Mouse (Mus musculus): ENCODE results near the gene Ank. TPM values are rescaled to one million over a fixed set of nuclear protein-coding genes. Genes with fewer than 3 reads are reported as not detected.

Ank gene
- polyA plus RNA-seq, 1 experiment: 222 TPM

GRCm38 (mm10) chr15:27492156-27492555 lies 25.7 kb downstream of the Ank start:
- Histone ChIP-seq H3K4me1 (ENCODE audit: control insufficient read depth, insufficient read depth, low read length) (peaks cover 67% of the 10 kb centered on the region), H3K4me3 (replicated peaks; ENCODE audit: insufficient read depth, low read depth, low read length) (no peak overlapping the region), H3K27ac (ENCODE audit: insufficient read depth, low read length) (no peak overlapping the region), H3K27me3 (ENCODE audit: control insufficient read depth, insufficient read depth, low read length) (no peaks in the 10 kb centered on the region)
- 74% methylated on average over 10 of the region's 10 CpGs for WGBS
- DNase-seq: no peak
- TF ChIP-seq CTCF (IDR thresholded peaks at IDR 0.05; ENCODE audit: borderline replicate concordance, insufficient read depth, low read depth, low read length) (no peak), POLR2A (IDR thresholded peaks at IDR 0.05; ENCODE audit: borderline replicate concordance, insufficient read depth, low read length) (no peak)

- H3K4me3 ChIP-seq (replicated peaks; ENCODE audit: insufficient read depth, low read depth, low read length): no peak overlapping the region
- H3K27ac ChIP-seq (ENCODE audit: insufficient read depth, low read length): no peak overlapping the region
- peaks cover 68% of the 10 kb centered on the region for H3K4me1 ChIP-seq (ENCODE audit: control insufficient read depth, insufficient read depth, low read length)
- H3K27me3 ChIP-seq (ENCODE audit: control insufficient read depth, insufficient read depth, low read length): no peaks in the 10 kb centered on the region
- WGBS: 78% methylated on average over 1 of the region's 1 CpGs
- TF ChIP-seq CTCF (IDR thresholded peaks at IDR 0.05; ENCODE audit: borderline replicate concordance, insufficient read depth, low read depth, low read length): no peak
- TF ChIP-seq POLR2A (IDR thresholded peaks at IDR 0.05; ENCODE audit: borderline replicate concordance, insufficient read depth, low read length): no peak
- DNase-seq: no peak
These were observed 26.3 kb downstream of the Ank start for GRCm38 (mm10) chr15:27492734-27493133.

- Histone ChIP-seq H3K27me3 (ENCODE audit: control insufficient read depth, insufficient read depth, low read length) (no peaks in the 10 kb centered on the region), H3K4me1 (ENCODE audit: control insufficient read depth, insufficient read depth, low read length) (peaks cover 67% of the 10 kb centered on the region), H3K4me3 (replicated peaks; ENCODE audit: insufficient read depth, low read depth, low read length) (no peak overlapping the region), H3K27ac (ENCODE audit: insufficient read depth, low read length) (no peak overlapping the region; the same call in 1 of the 2 replicates)
- peak in 1 of 2 experiments; percentile 25 for DNase-seq
- no peak for TF ChIP-seq CTCF (IDR thresholded peaks at IDR 0.05; ENCODE audit: borderline replicate concordance, insufficient read depth, low read depth, low read length)
- no peak for TF ChIP-seq POLR2A (IDR thresholded peaks at IDR 0.05; ENCODE audit: borderline replicate concordance, insufficient read depth, low read length)
- 40% methylated on average over 10 of the region's 10 CpGs for WGBS
These were observed 27.0 kb downstream of the Ank start for GRCm38 (mm10) chr15:27493516-27493915.

DNA sequence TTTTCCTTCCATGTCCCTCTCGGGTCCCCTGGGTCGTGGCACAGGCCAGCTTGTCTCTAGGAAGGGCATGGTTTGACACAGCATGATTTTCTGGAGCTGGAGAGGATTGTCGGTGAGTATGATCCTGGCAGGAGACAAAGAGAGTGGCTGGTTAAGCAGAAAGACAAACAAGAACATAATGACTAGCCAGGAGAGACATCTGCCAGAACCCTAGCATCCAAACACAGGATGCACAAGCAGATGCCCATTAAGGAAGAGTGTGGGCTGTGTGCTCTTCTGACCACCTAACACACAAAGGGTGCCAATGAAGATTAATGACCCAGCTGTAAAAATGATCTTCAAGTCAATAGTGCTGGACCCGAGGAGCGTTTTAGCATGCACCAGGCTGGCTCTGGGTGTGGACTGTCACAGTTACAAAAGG lies 29.5 kb downstream of the Ank start:
- DNase-seq: peak; percentile 49 to 59
- Histone ChIP-seq H3K27me3 (ENCODE audit: control insufficient read depth, insufficient read depth, low read length) (no peaks in the 10 kb centered on the region), H3K27ac (ENCODE audit: insufficient read depth, low read length) (peak overlapping the region; percentile 82), H3K4me3 (replicated peaks; ENCODE audit: insufficient read depth, low read depth, low read length) (no peak overlapping the region), H3K4me1 (ENCODE audit: control insufficient read depth, insufficient read depth, low read length) (peaks cover 47% of the 10 kb centered on the region)
- no peak for TF ChIP-seq CTCF (IDR thresholded peaks at IDR 0.05; ENCODE audit: borderline replicate concordance, insufficient read depth, low read depth, low read length)
- TF ChIP-seq POLR2A (IDR thresholded peaks at IDR 0.05; ENCODE audit: borderline replicate concordance, insufficient read depth, low read length): no peak
- 4% methylated on average over 5 of the region's 5 CpGs for WGBS

- no peak overlapping the region for H3K4me3 ChIP-seq (replicated peaks; ENCODE audit: insufficient read depth, low read depth, low read length)
- H3K4me1 ChIP-seq (ENCODE audit: control insufficient read depth, insufficient read depth, low read length): peaks cover 44% of the 10 kb centered on the region
- DNase-seq: peak in 1 of 2 experiments; percentile 30
- H3K27ac ChIP-seq (ENCODE audit: insufficient read depth, low read length): peak overlapping the region; percentile 49
- H3K27me3 ChIP-seq (ENCODE audit: control insufficient read depth, insufficient read depth, low read length): no peaks in the 10 kb centered on the region
- TF ChIP-seq POLR2A (IDR thresholded peaks at IDR 0.05; ENCODE audit: borderline replicate concordance, insufficient read depth, low read length): no peak
- no peak for TF ChIP-seq CTCF (IDR thresholded peaks at IDR 0.05; ENCODE audit: borderline replicate concordance, insufficient read depth, low read depth, low read length)
- 74% methylated on average over 11 of the region's 11 CpGs for WGBS
These were observed 30.3 kb downstream of the Ank start for GRCm38 (mm10) chr15:27496596-27497299.

DNA sequence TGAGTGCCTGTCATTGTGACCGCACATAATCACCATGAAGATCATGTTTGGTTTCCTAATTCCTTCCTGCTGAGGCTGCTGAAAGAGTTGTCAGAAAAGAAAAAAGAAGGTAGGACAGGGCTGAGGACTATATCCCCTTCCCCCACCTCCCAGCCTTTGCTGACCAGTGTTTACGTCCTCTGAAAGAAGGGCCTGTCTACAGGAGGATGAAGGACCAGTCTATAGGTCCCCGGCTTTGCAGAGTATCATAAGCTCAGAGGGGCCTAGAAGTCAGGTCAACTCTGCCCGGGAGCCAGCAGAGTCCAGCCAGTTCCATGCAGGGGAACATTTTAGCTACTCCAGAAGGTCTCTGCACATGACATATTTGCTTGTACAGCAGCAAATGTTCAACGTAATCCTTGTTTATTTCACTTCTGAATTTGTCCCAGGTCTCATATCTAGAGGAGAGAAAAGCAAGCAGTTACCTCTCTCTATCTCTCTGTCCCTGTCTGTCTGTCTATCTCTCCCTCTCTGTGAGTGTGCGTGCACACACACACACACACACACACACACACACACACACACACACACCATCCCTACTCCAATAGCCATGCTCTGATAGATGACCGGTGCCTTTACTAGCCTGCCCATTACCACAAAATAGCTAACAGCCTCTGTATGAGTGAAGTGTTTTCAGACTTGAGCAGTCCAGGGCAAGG lies 31.0 kb downstream of the Ank start:
- no peak for TF ChIP-seq CTCF (IDR thresholded peaks at IDR 0.05; ENCODE audit: borderline replicate concordance, insufficient read depth, low read depth, low read length)
- TF ChIP-seq POLR2A (IDR thresholded peaks at IDR 0.05; ENCODE audit: borderline replicate concordance, insufficient read depth, low read length): no peak
- Histone ChIP-seq H3K27ac (ENCODE audit: insufficient read depth, low read length) (peak overlapping the region; percentile 49), H3K4me3 (replicated peaks; ENCODE audit: insufficient read depth, low read depth, low read length) (no peak overlapping the region), H3K4me1 (ENCODE audit: control insufficient read depth, insufficient read depth, low read length) (peaks cover 43% of the 10 kb centered on the region), H3K27me3 (ENCODE audit: control insufficient read depth, insufficient read depth, low read length) (no peaks in the 10 kb centered on the region)
- DNase-seq: no peak
- WGBS: 35% methylated on average over 7 of the region's 7 CpGs

DNA sequence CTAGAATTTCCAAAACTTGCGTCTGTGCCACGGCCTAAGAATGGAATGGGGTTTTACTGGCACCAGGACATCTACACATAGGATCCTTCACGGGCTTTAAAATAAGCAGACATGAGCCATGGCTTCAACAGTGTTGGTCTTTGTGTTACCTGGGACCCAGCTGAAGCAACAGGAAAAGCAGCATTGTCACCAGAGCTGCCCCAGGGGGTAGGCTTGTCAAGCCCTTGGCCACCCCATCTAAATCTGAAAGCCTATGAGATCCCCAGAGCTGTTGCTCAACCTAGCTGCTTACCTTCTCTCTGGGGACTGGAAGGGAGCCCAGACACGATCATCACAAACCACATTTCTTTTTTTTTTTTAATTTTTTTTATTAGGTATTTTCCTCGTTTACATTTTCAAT lies 31.6 kb downstream of the Ank start:
- H3K4me1 ChIP-seq (ENCODE audit: control insufficient read depth, insufficient read depth, low read length): peaks cover 48% of the 10 kb centered on the region

DNA sequence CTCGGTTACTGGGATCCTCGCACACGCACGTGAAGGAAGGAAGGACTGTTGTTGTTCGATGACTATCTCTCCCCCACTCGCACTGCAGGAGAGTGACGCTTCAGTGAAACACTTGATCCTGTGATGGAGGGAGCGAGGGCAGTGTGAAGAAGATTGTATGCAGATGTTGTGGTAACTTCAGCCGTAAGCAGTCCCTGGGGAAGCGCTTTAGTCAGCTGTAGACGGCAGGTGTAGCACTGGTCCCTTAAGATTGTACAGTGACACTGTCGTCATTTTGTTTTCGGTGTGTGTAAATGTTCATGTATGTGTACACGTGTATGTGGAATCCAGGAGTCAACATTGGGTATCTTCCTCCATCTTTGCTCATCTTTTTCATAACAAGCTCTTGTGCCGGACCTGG lies 33.9 kb downstream of the Ank start:
- WGBS: 88% methylated on average over 15 of the region's 15 CpGs
- H3K4me1 ChIP-seq (ENCODE audit: control insufficient read depth, insufficient read depth, low read length): peaks cover 48% of the 10 kb centered on the region
- no peak overlapping the region for H3K4me3 ChIP-seq (replicated peaks; ENCODE audit: insufficient read depth, low read depth, low read length)
- TF ChIP-seq CTCF (IDR thresholded peaks at IDR 0.05; ENCODE audit: borderline replicate concordance, insufficient read depth, low read depth, low read length) (no peak), POLR2A (IDR thresholded peaks at IDR 0.05; ENCODE audit: borderline replicate concordance, insufficient read depth, low read length) (no peak)
- no peaks in the 10 kb centered on the region for H3K27me3 ChIP-seq (ENCODE audit: control insufficient read depth, insufficient read depth, low read length)
- DNase-seq: no peak
- no peak overlapping the region for H3K27ac ChIP-seq (ENCODE audit: insufficient read depth, low read length)

More for the DNA sequence above, 31.6 kb downstream of the Ank start:
- Histone ChIP-seq H3K27me3 (ENCODE audit: control insufficient read depth, insufficient read depth, low read length) (no peaks in the 10 kb centered on the region), H3K4me3 (replicated peaks; ENCODE audit: insufficient read depth, low read depth, low read length) (no peak overlapping the region), H3K27ac (ENCODE audit: insufficient read depth, low read length) (peak overlapping the region; percentile 49)
- no peak for TF ChIP-seq POLR2A (IDR thresholded peaks at IDR 0.05; ENCODE audit: borderline replicate concordance, insufficient read depth, low read length)
- TF ChIP-seq CTCF (IDR thresholded peaks at IDR 0.05; ENCODE audit: borderline replicate concordance, insufficient read depth, low read depth, low read length): no peak
- no peak for DNase-seq
- WGBS: 60% methylated on average over 5 of the region's 5 CpGs
